Mouse (Mus musculus) ES-E14 (cell line): Measurements from ENCODE around the gene Kcmf1.

ENCODE experiments used
- HCFC1 ChIP-seq: IDR thresholded peaks from 2 replicates; pipeline ENCODE4 v1.6.1; 2012; ENCODE audit warnings: low read length, inconsistent platforms, borderline replicate concordance; ENCODE audit not compliant: insufficient read depth
- MAFK ChIP-seq: IDR thresholded peaks from 2 replicates; pipeline ENCODE4 v1.6.1; 2014; ENCODE audit warnings: mild to moderate bottlenecking, low read depth, low read length, inconsistent platforms; ENCODE audit not compliant: insufficient read depth
- ZC3H11A ChIP-seq: IDR thresholded peaks from 2 replicates; pipeline ENCODE4 v1.6.1; 2012; ENCODE audit warnings: low read depth, mild to moderate bottlenecking, inconsistent platforms, low read length, borderline replicate concordance
- ZNF384 ChIP-seq: IDR thresholded peaks from 2 replicates; pipeline ENCODE4 v1.6.1; 2012; ENCODE audit warnings: low read depth, low read length, inconsistent platforms

DNA sequence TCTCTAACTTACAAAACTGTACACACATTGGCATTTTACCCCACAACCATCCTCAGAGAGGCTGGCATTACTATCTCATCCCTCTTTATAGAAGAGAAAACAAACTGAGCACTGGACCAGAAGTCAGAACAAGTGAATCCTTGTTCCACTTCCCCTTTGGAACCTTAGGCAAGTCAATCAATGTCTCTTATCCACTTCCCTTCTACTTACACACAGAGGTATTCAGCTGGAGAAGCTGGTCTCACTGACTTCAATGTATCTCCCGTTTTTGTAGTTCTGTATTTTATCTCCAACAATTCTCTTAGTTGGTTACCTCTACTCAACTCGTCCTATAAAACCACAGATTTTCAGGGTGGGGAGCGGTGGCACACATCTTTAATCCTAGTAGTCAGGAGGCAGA is 15.0 kb downstream of the Kcmf1 start:
- TF ChIP-seq MAFK, result no peak
- no peak for TF ChIP-seq HCFC1
- TF ChIP-seq ZC3H11A, result no peak
- TF ChIP-seq ZNF384, result no peak
